Mouse (Mus musculus): ENCODE measurements around the gene Rerg. TPM values are rescaled to one million over a fixed set of nuclear protein-coding genes. Genes with fewer than 3 reads are reported as not detected.

Gene Rerg
- 10 to 100 TPM in 1 of 2 experiments, 1 to 10 TPM in 1; 8.0 to 12.6 TPM for total RNA-seq (2021)
- long read RNA-seq, experiment 1, transcript Rerg-202 (5 exons, 2,262 nt) = major isoform, 10 of 11 reads
- long read RNA-seq, experiment 1, partial matches to known transcripts = 1 of 11 reads
- long read RNA-seq, experiment 1, other reads (novel, unspliced or antisense) = 0 of 11 reads
- long read RNA-seq, experiment 2, transcript Rerg-202 (5 exons, 2,262 nt) = major isoform, 10 of 11 reads
- long read RNA-seq, experiment 2, partial matches to known transcripts = 0 of 11 reads
- long read RNA-seq, experiment 2, other reads (novel, unspliced or antisense) = 1 of 11 reads

- no peak for DNase-seq (ENCODE audit: low spot score in 2 of 2)
Measured at GRCm38 (mm10) chr6:137170226-137170625, at the start of gene Rerg. Gene Rerg, minus strand, starts transcription at chr6:137170497.

GRCm38 (mm10) chr6:137217841-137218463 lies 47.7 kb upstream of the Rerg start:
- DNase-seq (ENCODE audit: low spot score in 2 of 2) = no peak

GRCm38 (mm10) chr6:137211441-137211840 lies 41.1 kb upstream of the Rerg start:
- no peak for DNase-seq (ENCODE audit: low spot score in 2 of 2)

- DNase-seq (ENCODE audit: low spot score in 2 of 2) = no peak
Measured at GRCm38 (mm10) chr6:137210991-137211390, 40.7 kb upstream of the Rerg start.

DNA sequence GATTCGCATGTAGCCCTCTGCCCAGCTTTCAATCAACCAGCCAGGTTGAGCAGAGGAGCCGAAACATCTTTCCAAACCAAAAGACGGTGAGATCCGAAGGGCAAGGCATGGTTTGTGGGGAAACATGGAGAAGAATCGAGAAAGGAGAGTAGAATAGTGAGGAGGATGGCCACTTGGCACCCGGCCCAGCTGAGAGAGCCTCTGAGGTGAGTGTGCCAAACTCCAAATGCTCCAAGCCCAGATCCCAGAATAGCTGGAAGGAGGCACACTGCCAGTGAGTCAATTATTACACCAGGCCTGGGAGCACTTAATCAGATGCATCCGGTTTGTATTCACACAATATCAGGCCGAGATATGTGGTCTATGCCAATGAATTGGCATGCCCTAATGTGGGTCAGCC lies 39.7 kb upstream of the Rerg start:
- DNase-seq (ENCODE audit: low spot score in 2 of 2) = peak; percentile 22 to 39

GRCm38 (mm10) chr6:137207126-137207525 lies 36.8 kb upstream of the Rerg start:
- no peak for DNase-seq (ENCODE audit: low spot score in 2 of 2)

- peak; percentile 19 to 30 for DNase-seq (ENCODE audit: low spot score in 2 of 2)
Measured at GRCm38 (mm10) chr6:137205662-137206400, 35.5 kb upstream of the Rerg start.

- no peak for DNase-seq (ENCODE audit: low spot score in 2 of 2)
Measured at GRCm38 (mm10) chr6:137202661-137203060, 32.4 kb upstream of the Rerg start.

DNA sequence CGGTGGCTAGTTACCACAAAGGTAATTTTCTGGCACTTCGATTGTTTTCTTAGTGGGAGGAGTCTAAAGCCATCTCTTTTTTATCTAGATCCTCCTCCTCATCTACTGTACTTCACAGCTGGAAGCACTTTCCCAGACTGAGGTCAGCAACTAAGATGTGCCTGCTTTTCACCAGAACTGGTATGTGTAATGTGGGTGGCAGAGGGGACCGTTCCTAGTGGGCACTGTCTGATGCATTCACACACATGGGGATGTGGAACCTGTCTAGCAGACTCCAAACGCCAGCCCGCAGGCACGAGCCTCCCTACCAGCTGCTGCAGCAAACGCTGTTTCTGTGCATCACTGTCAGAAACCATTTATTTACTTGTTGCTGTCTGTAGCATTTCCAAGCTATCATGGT lies 31.3 kb upstream of the Rerg start:
- DNase-seq (ENCODE audit: low spot score in 2 of 2) = no peak

DNA sequence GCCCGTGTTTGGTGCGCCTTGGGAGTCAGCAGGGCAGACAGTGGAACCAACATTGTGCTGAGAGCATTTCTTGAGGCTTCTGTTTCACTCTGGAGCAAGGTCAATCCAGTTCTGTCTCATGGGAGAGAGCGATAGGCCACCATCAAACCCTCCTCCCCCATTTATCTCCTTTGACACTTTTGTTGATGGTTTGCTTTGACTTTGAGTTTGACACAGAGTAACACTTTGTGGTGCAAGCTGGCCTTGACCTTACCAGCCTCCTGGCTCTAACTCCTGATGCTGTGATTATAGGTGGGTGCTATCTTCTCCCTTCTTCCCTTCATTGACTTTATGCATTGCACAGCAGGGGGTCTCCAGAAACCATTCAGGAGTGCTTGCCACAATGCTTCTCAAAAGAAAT lies 30.9 kb upstream of the Rerg start:
- no peak for DNase-seq (ENCODE audit: low spot score in 2 of 2)

DNA sequence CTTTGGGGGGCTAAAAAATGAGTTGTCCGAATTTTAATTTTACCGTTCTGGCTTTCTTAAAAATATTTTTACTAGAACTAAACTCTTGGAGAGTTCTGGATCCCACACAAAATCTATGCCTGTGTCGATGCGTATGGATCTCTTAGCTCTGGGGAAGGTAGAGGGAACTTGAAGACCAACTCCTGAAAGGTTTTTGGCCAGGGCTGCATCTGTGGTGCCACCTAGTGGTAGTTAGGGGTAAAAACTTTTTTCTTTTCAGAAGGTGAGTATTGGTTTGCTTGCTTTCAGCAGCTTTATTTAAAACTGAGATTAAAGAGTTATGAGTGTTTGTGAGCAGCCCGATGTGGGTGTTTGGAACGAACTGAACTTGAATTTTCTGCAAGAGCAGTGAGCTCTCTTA lies 21.8 kb upstream of the Rerg start:
- peak; percentile 13 to 25 for DNase-seq (ENCODE audit: low spot score in 2 of 2)

DNA sequence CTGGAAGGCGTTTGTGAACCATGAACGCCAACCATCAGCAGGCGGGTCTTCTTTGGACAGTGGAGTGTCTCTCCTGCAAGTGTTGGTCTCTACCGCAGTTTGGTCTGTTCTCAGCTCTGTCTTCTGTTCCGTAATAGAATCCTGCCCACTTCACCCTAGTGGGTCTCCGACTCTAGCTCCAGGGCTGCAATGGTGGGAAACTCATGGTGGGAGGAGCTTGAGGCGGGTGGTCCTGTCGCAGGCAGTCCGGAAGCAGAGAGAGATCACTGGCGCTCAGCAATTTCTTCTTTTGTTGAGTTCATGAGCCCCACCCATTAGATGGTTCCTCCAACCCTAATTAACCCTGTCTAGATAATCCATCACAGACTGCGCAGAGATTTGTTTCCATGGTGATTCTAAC lies 20.7 kb upstream of the Rerg start:
- no peak for DNase-seq (ENCODE audit: low spot score in 2 of 2)

DNA sequence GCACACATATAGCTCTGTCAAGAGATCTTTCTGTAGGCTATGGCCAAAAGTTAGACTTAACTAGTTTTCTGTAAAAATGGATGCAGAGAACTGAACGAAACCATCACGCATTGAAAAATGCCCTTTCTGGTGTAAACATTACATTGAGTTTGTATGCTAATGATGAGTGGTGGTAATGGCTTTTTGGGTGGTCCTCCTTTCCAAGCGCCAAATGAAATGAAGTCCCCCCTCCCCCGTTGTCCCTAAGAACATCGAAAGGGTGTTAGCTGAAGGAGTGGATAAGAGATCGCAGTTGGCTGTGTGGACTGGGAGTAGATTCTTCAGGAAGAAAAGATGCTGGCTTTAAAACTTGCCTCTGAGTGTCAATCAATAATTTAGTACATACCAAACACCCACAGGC lies 20.3 kb upstream of the Rerg start:
- DNase-seq (ENCODE audit: low spot score in 2 of 2) = no peak

DNA sequence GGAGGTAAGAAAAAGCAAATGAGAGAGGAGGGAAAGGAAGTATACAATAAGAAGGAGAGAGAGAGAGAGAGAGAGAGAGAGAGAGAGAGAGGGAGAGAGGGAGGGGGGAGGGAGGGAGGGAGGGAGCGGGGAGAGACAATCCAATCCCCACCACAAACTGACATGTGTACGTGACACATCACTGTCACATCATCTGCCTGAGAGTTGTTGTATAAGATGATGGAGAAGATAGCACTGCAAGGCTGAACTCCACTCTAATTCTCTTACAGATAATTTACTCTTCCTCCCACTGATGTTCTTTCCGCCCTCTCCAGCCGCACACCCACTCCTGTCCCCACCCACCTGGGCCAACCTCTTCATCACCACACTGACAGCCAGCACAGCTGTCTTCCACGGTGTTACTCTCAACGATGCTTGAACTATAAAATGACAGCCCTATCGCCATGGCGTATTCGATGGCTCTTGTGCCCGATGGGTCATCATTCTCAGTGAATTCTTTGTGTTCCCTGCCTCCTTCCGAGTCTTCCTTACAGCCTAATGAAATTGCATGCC lies 18.2 kb upstream of the Rerg start:
- DNase-seq (ENCODE audit: low spot score in 2 of 2) = no peak

GRCm38 (mm10) chr6:137187426-137187825 lies 17.1 kb upstream of the Rerg start:
- no peak for DNase-seq (ENCODE audit: low spot score in 2 of 2)

DNA sequence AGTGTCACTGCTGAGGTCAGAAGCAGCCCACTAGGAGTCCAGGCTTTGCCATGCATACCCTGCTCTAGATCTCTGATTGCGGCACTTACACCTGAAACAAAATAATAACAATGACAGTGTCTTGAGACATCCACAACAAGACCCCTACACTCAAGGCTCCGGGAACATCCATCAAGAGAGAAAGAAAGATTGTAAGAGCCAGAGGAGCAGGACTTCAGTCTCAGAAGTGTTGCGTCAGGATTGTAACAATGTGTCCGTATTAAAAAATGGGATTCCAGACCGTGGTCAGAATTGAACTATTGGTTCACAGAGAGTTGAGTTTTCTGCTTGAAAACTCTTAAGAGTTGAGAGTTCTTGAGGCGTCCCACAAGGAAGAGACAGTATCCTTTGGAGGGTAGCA lies 10.3 kb upstream of the Rerg start:
- DNase-seq (ENCODE audit: low spot score in 2 of 2) = no peak

GRCm38 (mm10) chr6:137180115-137180514 lies 9.8 kb upstream of the Rerg start:
- DNase-seq (ENCODE audit: low spot score in 2 of 2) = no peak

DNA sequence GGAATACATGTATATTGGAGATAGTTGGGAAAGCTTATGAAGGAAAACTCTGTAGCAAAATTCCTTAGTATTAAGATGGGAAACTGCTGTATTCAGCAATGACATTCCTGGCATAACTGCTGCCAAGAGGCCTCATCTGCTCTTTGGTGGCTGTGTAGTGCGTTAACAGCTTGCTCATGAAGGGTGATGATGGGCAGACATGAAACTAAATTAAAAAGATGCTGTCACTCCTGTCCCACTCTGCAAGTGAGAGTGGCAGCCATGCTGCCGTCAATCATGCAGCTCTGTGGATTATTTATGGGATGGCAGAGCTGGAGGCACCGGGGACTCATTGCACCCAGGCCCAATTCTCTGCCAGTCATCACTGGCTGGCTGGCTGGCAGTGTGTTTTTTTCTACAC lies 8.7 kb upstream of the Rerg start:
- no peak for DNase-seq (ENCODE audit: low spot score in 2 of 2)

DNA sequence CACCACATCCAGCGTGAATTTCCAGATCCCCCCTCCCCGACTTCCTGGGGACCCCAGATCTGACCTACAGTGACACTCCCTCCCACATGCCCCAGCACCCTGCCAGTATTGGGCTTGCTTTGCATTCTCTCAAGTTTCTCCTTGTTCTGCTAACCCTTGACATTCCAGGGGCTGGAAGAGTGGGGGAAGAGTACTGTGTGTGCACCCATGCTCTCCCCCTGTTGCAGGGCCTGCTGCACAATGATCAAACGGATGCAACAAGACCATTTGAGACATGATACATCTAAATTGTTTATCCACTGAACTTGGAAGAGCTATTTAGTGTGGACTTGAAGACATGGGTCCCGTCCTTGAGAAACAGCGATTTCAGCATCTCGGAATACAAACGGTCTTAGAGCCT lies 349 bp upstream of the Rerg start:
- no peak for DNase-seq (ENCODE audit: low spot score in 2 of 2)

- peak; percentile 95 to 97 for DNase-seq (ENCODE audit: low spot score in 2 of 2)
Measured at GRCm38 (mm10) chr6:137169171-137169968, 927 bp downstream of the Rerg start.

GRCm38 (mm10) chr6:137166843-137167242 lies 3.5 kb downstream of the Rerg start:
- no peak for DNase-seq (ENCODE audit: low spot score in 2 of 2)
